Mouse (Mus musculus): Measurements from ENCODE around the gene Srsf5.

- TF ChIP-seq CTCF (IDR thresholded peaks at IDR 0.05; ENCODE audit: control insufficient read depth, insufficient read depth, low read length), result no peak
- TF ChIP-seq POLR2A (IDR thresholded peaks at IDR 0.05; ENCODE audit: borderline replicate concordance, control insufficient read depth, low read depth, low read length), result no peak
These were observed 43.0 kb downstream of the Srsf5 start for GRCm38 (mm10) chr12:80988286-80988685.
